Mouse (Mus musculus) limb, embryonic 15.5 days (tissue): ENCODE data around the gene Layn. TPM values are rescaled to one million over a fixed set of nuclear protein-coding genes. Genes with fewer than 3 reads are reported as not detected.

Experiments
- microRNA counts: library from miRNA; unstranded; fragments of <30 nt; microRNA quantifications from one replicate; lab custom pipeline; 2016
- microRNA-seq: library from miRNA; unstranded; fragments of <30 nt; microRNA quantifications from one replicate; pipeline ENCODE4, GENCODE M21; 2016
- polyA plus RNA-seq: library from polyadenylated mRNA; unstranded; fragments of >200 nt; fragmentation: Nextera tagmentation; extraction: Ambion mirVana; gene quantifications from 2 replicates; pipeline ENCODE4 v1.2.1, GENCODE M21; 2015

Gene Layn
- polyA plus RNA-seq, 1 experiment from 2014 or later, result 10.6 TPM

MicroRNA genes within 50 kb of the gene (microRNA counts, 519-probe panel; counts per million panel counts)
- microRNA mmu-miR-34b-3p (lab: Ali Mortazavi, UCI) (1,909 counts per million, percentile 31 among the panel's probes with 10 or more counts), microRNA mmu-miR-34b-5p (lab: Ali Mortazavi, UCI) (1,716 counts per million, percentile 24 among the panel's probes with 10 or more counts), microRNA mmu-miR-34c (lab: Ali Mortazavi, UCI) (3,228 counts per million, percentile 77 among the panel's probes with 10 or more counts)

Small RNA genes lying within 50 kb of the gene (microRNA-seq; reads per million reads assigned to microRNA genes)
- gene Mir34b (14.7 reads per million, percentile 30 among the genes with 10 or more reads in this experiment), gene Mir34c (400 reads per million, percentile 65 among the genes with 10 or more reads in this experiment)

Other genes starting within 250 kb of the Layn start
- 48.6 and 49.0 TPM in 2 replicates for gene Ppp2r1b, start 231.8 kb downstream of the Layn start, polyA plus RNA-seq
- gene Sik2, start 68.0 kb downstream of the Layn start, polyA plus RNA-seq, result 14.3 and 15.9 TPM in 2 replicates
- gene Btg4, start 16.2 kb downstream of the Layn start, polyA plus RNA-seq, result not detected in 2 replicates
- not detected in 2 replicates for gene 4833427G06Rik, start 25.0 kb upstream of the Layn start, polyA plus RNA-seq
- gene Gm32742, start 88.4 kb upstream of the Layn start, polyA plus RNA-seq, result not detected in 2 replicates
- gene Pou2af1, start 136.6 kb upstream of the Layn start, polyA plus RNA-seq, result 0.08 TPM in 1 of 2 replicates, not detected in the other
- 1.5 and 2.4 TPM in 2 replicates for gene Colca2, start 201.5 kb upstream of the Layn start, polyA plus RNA-seq